Mouse (Mus musculus) embryonic facial prominence, embryonic 13.5 days (tissue): ENCODE data around the gene Apba1. TPM values are rescaled to one million over a fixed set of nuclear protein-coding genes. Genes with fewer than 3 reads are reported as not detected.

Experiments used
- ATAC-seq: fragments of 200-750 bp; cut with Nextera tagmentation; 2 replicates; pipeline ENCODE4 v1.8.0; 2017; ENCODE audit warnings: low read depth; ENCODE audit not compliant: insufficient number of reproducible peaks, insufficient read depth, low FRiP score, low TSS enrichment
- H3K27ac ChIP-seq: fragments of 300-500 bp; sonication (generic); 2 replicates; pipeline ENCODE4 v1.5.1; 2015; ENCODE audit warnings: moderate library complexity, mild to moderate bottlenecking, inconsistent platforms
- H3K27me3 ChIP-seq: fragments of 300-500 bp; sonication (generic); 2 replicates; pipeline ENCODE4 v1.6.1; 2015; ENCODE audit warnings: mild to moderate bottlenecking, inconsistent platforms
- H3K36me3 ChIP-seq: fragments of 300-500 bp; sonication (generic); 2 replicates; pipeline ENCODE4 v1.6.1; 2015; ENCODE audit warnings: mild to moderate bottlenecking, inconsistent platforms
- H3K4me1 ChIP-seq: fragments of 300-500 bp; sonication (generic); 2 replicates; pipeline ENCODE4 v1.6.1; 2015; ENCODE audit warnings: inconsistent platforms
- H3K4me2 ChIP-seq: fragments of 300-500 bp; sonication (generic); 2 replicates; pipeline ENCODE4 v1.6.1; 2015; ENCODE audit warnings: moderate library complexity, mild to moderate bottlenecking, inconsistent platforms
- H3K4me3 ChIP-seq: fragments of 300-500 bp; sonication (generic); 2 replicates; pipeline ENCODE4 v1.5.1; 2015; ENCODE audit warnings: mild to moderate bottlenecking, inconsistent platforms
- H3K9ac ChIP-seq: fragments of 300-500 bp; sonication (generic); 2 replicates; pipeline ENCODE4 v1.6.1; 2015; ENCODE audit warnings: mild to moderate bottlenecking, inconsistent platforms
- H3K9me3 ChIP-seq: fragments of 300-500 bp; sonication (generic); 2 replicates; pipeline ENCODE4 v1.6.1; 2016; ENCODE audit warnings: inconsistent platforms
- WGBS: fragments of 180-500 bp; shearing (Covaris S2); methylation state at CpG from one replicate; pipeline ENCODE4 v1.1.7; 2015; ENCODE audit warnings: mixed read lengths; 5-methylcytosine and 5-hydroxymethylcytosine counted together
- polyA plus RNA-seq: library from polyadenylated mRNA; unstranded; fragments of >200 nt; fragmentation: Nextera tagmentation; extraction: Ambion mirVana; gene quantifications from 2 replicates; pipeline ENCODE4 v1.2.1, GENCODE M21; 2015

Apba1 gene
- polyA plus RNA-seq, 1 experiment from 2014 or later = 0.94 TPM

DNA sequence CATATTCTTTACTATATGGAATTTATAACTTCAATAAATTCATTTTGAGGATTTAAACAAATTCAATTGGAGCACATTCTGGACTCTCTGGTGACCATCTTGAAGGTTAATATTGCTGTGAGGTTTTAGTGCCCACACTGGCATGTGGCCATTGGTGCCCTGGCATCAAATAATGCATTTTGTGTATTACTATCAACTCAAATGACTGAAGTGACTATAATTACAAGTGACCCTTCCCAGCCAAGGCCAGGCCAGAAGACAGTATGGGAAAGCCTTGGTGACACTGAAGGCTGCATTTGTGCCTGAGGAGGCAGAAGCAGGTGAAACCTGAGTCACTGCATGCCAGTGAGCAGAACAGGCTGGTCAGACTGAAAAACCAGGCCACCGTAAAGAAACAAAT lies 50.5 kb downstream of the Apba1 start:
- 70% methylated on average over 1 of the region's 1 CpGs for WGBS
- H3K4me2 ChIP-seq = no peak overlapping the region
- no peak overlapping the region for H3K9ac ChIP-seq
- H3K4me1 ChIP-seq = no peaks in the 10 kb centered on the region
- no peak overlapping the region for H3K27ac ChIP-seq
- no peaks in the 10 kb centered on the region for H3K9me3 ChIP-seq
- no peak for ATAC-seq
- H3K27me3 ChIP-seq = no peaks in the 10 kb centered on the region
- no peaks in the 10 kb centered on the region for H3K36me3 ChIP-seq
- no peak overlapping the region for H3K4me3 ChIP-seq

GRCm38 (mm10) chr19:23810512-23810911 lies 51.8 kb downstream of the Apba1 start:
- no peaks in the 10 kb centered on the region for H3K36me3 ChIP-seq
- H3K4me2 ChIP-seq = no peak overlapping the region
- no peak overlapping the region for H3K4me3 ChIP-seq
- H3K27ac ChIP-seq = no peak overlapping the region
- H3K9ac ChIP-seq = no peak overlapping the region
- no peaks in the 10 kb centered on the region for H3K4me1 ChIP-seq
- ATAC-seq = no peak
- WGBS = 77% methylated on average over 5 of the region's 5 CpGs
- no peaks in the 10 kb centered on the region for H3K27me3 ChIP-seq
- H3K9me3 ChIP-seq = no peaks in the 10 kb centered on the region

GRCm38 (mm10) chr19:23810976-23811375 lies 52.3 kb downstream of the Apba1 start:
- Histone ChIP-seq H3K27ac (no peak overlapping the region), H3K4me2 (no peak overlapping the region), H3K9ac (no peak overlapping the region), H3K27me3 (no peaks in the 10 kb centered on the region), H3K4me3 (no peak overlapping the region), H3K9me3 (no peaks in the 10 kb centered on the region), H3K4me1 (no peaks in the 10 kb centered on the region), H3K36me3 (no peaks in the 10 kb centered on the region)
- ATAC-seq = no peak
- 68% methylated on average over 5 of the region's 5 CpGs for WGBS

DNA sequence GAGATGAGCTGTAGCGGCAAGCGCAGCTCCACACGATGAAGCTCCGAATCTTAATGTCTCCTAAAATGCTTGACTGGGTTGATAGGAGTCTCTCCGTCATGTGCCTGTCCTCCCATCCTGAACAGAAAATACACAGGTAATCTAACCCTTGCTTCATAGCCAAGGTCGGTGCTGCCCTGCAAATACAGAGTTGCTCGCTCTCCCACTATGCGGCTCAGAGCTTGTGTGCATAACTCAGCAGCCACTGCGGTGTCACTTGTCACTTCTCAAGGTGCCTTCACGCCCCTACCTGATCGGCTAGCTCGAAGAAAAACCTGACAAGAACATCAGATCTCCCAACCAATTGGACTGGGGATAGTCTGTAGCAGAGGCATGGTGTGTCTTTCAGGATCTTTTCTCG lies 58.1 kb downstream of the Apba1 start:
- H3K4me3 ChIP-seq = no peak overlapping the region
- no peak overlapping the region for H3K27ac ChIP-seq
- no peaks in the 10 kb centered on the region for H3K27me3 ChIP-seq
- no peak for ATAC-seq
- H3K9me3 ChIP-seq = no peaks in the 10 kb centered on the region
- no peaks in the 10 kb centered on the region for H3K4me1 ChIP-seq
- WGBS = 87% methylated on average over 13 of the region's 13 CpGs
- H3K4me2 ChIP-seq = no peak overlapping the region
- H3K36me3 ChIP-seq = no peaks in the 10 kb centered on the region
- H3K9ac ChIP-seq = no peak overlapping the region

DNA sequence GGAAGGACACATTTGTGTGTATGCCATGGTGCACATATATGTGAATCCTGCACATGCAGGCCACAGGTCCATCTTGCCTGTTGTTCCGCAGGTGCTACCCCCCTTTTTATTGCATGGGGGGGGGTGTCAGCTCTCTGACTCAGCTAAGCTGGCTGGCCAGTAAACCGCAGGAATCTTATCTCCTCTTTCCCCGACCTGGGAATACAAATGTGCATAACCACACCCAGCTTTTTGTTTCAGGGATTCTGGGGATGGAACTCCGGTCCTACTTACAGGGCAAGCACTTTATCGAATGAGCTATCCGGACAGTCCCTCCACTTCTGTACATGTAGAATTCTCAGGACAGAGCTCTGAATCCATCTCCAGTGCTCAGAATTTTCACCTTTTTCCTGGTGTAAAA lies 58.5 kb downstream of the Apba1 start:
- no peak for ATAC-seq
- H3K27ac ChIP-seq = no peak overlapping the region
- no peak overlapping the region for H3K4me2 ChIP-seq
- no peaks in the 10 kb centered on the region for H3K9me3 ChIP-seq
- H3K4me3 ChIP-seq = no peak overlapping the region
- no peaks in the 10 kb centered on the region for H3K27me3 ChIP-seq
- WGBS = 74% methylated on average over 6 of the region's 6 CpGs
- H3K4me1 ChIP-seq = no peaks in the 10 kb centered on the region
- no peak overlapping the region for H3K9ac ChIP-seq
- H3K36me3 ChIP-seq = no peaks in the 10 kb centered on the region

GRCm38 (mm10) chr19:23819882-23820281 lies 61.2 kb downstream of the Apba1 start:
- Histone ChIP-seq H3K9ac (no peak overlapping the region), H3K36me3 (no peaks in the 10 kb centered on the region), H3K4me1 (no peaks in the 10 kb centered on the region), H3K27ac (no peak overlapping the region), H3K4me2 (no peak overlapping the region), H3K9me3 (no peaks in the 10 kb centered on the region), H3K4me3 (no peak overlapping the region), H3K27me3 (no peaks in the 10 kb centered on the region)
- WGBS = 77% methylated on average over 8 of the region's 8 CpGs
- no peak for ATAC-seq

DNA sequence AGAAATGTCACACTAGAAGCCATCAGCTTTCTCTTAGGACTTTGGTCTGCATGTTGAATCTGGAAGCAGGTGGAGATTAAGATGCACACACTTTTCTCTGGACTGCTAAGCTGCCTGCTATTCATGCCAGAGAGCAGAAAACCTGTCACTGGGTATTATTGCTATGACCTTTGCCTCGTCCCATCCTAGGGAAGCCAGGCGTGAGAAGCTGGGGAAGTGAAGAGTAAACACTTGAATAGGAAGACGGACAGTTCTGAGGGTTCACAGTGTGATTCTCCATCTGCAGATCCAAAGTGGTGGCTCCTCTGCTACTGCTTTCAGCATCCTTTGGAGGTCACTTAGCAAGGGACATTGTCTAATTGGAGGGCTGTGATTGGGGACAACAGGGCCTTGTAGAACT lies 63.8 kb downstream of the Apba1 start:
- H3K27me3 ChIP-seq = no peaks in the 10 kb centered on the region
- H3K4me3 ChIP-seq = no peak overlapping the region
- H3K4me2 ChIP-seq = no peak overlapping the region
- no peak overlapping the region for H3K9ac ChIP-seq
- no peaks in the 10 kb centered on the region for H3K4me1 ChIP-seq
- whole genome bisulfite sequencing = 66% methylated on average over 3 of the region's 3 CpGs
- H3K9me3 ChIP-seq = no peaks in the 10 kb centered on the region
- H3K27ac ChIP-seq = no peak overlapping the region
- no peak for ATAC-seq
- H3K36me3 ChIP-seq = no peaks in the 10 kb centered on the region

DNA sequence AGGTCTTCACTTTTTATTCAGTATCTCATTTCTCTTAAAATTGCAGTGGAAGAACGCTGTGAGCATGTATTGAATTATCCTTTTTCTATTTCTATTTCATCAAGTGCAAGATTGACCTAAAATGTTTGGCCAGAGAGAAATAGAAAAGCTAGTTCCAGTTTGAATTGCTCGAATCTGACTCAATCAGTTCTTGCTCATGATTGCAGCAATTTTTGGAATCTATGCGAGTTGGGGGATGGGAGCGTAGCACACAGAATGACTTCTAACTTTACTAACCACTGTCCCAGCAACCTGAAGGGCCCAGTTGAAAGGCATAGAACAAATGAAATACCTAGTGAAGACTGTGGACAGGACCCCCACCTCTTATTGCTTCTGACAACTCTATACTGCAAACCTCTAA lies 64.8 kb downstream of the Apba1 start:
- Histone ChIP-seq H3K27me3 (no peaks in the 10 kb centered on the region), H3K27ac (no peak overlapping the region), H3K4me3 (no peak overlapping the region), H3K9ac (no peak overlapping the region), H3K4me1 (no peaks in the 10 kb centered on the region), H3K9me3 (no peaks in the 10 kb centered on the region), H3K4me2 (no peak overlapping the region), H3K36me3 (no peaks in the 10 kb centered on the region)
- 86% methylated on average over 4 of the region's 4 CpGs for WGBS
- no peak for ATAC-seq

- Histone ChIP-seq H3K9ac (no peak overlapping the region), H3K4me3 (no peak overlapping the region), H3K27ac (no peak overlapping the region), H3K9me3 (no peaks in the 10 kb centered on the region), H3K36me3 (no peaks in the 10 kb centered on the region), H3K4me1 (no peaks in the 10 kb centered on the region; the same call in 1 of the 2 replicates), H3K27me3 (no peaks in the 10 kb centered on the region), H3K4me2 (no peak overlapping the region)
- 90% methylated on average over 8 of the region's 8 CpGs for WGBS
- no peak for ATAC-seq
Observed at GRCm38 (mm10) chr19:23826251-23826650, 67.6 kb downstream of the Apba1 start.

DNA sequence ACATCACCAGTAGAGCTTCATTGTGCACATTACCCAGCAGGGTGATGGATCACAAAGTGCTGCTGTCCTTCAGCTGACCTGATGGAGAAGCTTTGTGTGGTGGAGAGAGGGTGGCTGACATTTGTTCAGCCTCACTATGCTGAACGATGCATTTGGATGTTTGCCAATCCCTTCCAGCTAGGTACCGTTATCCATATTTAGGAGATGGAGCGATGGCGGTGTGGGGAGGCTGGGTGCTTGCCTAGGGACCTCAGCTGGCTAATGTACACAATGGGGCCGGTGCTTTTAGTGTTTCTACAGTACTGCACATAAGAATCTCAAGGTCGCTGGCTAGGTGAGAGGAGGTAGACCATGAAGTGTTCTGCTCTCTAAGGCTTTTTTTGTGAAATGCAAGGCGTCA lies 72.1 kb downstream of the Apba1 start:
- ATAC-seq = no peak
- no peak overlapping the region for H3K4me3 ChIP-seq
- H3K9ac ChIP-seq = no peak overlapping the region
- H3K9me3 ChIP-seq = no peaks in the 10 kb centered on the region
- H3K36me3 ChIP-seq = no peaks in the 10 kb centered on the region
- H3K4me1 ChIP-seq = peaks cover 17% of the 10 kb centered on the region
- no peak overlapping the region for H3K4me2 ChIP-seq
- H3K27me3 ChIP-seq = no peaks in the 10 kb centered on the region
- 65% methylated on average over 7 of the region's 7 CpGs for WGBS
- H3K27ac ChIP-seq = no peak overlapping the region

DNA sequence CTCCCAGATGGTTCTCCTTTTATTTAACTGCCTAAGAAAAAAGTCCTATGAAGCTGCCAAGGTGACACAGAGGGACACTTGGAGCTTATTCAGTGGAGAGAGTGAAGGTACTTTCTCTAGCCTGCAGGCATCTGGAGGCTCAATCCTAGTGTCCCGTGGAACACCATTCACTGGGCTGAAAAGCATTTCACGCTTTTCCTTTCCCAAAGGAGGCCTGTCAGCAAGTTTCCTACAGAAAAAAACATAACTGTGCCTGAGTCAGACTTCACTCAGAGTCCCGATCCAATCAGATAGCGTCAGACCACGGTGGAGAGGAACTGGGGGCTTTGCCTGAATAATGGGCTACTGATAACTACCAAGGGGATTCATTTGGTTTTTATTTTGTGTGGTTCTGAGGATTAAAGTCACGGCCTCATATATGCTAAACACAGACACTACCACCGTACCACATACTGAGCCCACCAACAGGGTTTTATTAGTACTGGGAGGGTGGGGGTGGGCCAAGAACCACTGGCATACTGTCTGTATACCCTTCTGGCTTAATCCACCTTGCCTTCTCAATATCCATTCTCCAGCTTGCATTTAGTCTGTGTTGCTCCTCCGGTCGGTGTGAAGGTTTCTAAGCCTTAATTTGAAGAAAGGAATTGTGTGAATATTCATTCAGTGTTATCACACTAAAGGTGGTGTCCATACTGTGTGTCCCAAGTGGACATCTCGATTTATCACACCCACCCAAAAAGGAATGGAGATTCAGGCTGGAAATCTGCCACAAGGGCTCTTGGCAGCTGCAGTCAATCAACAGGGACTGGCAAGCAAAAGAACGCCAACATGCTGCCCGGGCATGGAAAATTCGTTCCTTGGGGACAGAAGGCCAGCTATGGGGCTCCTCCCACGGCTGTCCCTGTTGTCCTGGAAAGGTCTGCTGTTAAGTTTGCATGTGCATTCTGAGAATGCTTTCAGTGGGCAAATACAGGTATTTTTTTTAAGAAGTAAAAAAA lies 75.3 kb downstream of the Apba1 start:
- H3K27me3 ChIP-seq = no peaks in the 10 kb centered on the region
- H3K27ac ChIP-seq = no peak overlapping the region
- no peak for ATAC-seq
- H3K9me3 ChIP-seq = no peaks in the 10 kb centered on the region
- H3K36me3 ChIP-seq = no peaks in the 10 kb centered on the region
- H3K4me2 ChIP-seq = no peak overlapping the region
- no peak overlapping the region for H3K4me3 ChIP-seq
- 42% methylated on average over 14 of the region's 14 CpGs for WGBS
- no peak overlapping the region for H3K9ac ChIP-seq
- H3K4me1 ChIP-seq = peaks cover 17% of the 10 kb centered on the region

DNA sequence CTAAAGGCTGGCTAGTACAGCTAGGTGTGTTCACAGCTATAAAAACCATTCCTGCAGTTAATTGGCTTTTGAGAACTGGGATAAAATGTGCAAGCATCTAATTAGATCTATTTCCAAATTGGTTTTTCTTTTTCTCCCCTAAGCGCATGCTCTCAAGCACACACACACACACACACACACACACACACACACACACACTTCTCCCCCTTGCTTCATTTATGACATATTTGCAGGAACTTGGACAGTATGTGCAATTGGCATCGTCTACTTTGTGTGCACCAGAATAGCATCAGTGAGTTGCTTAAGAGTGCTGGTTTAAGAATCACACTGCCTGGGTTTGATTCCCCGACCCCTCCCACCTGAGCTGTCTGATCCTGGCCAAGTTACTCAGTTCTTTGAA lies 76.0 kb downstream of the Apba1 start:
- ATAC-seq = no peak
- WGBS = 82% methylated on average over 3 of the region's 3 CpGs
- H3K9ac ChIP-seq = no peak overlapping the region
- no peak overlapping the region for H3K4me2 ChIP-seq
- H3K9me3 ChIP-seq = no peaks in the 10 kb centered on the region
- no peaks in the 10 kb centered on the region for H3K36me3 ChIP-seq
- H3K27ac ChIP-seq = no peak overlapping the region
- no peaks in the 10 kb centered on the region for H3K27me3 ChIP-seq
- H3K4me1 ChIP-seq = peaks cover 17% of the 10 kb centered on the region
- no peak overlapping the region for H3K4me3 ChIP-seq
